Mouse (Mus musculus) intestine, embryonic 16.5 days (tissue): ENCODE data around the gene Gm34302. TPM values are rescaled to one million over a fixed set of nuclear protein-coding genes. Genes with fewer than 3 reads are reported as not detected.
A peak's percentile ranks its signal among the peaks of the same experiment; 100 is the strongest.
"Not testable (repeated sequence)": the region's sequence is repeated elsewhere in the genome, so short reads cannot be mapped to it uniquely, and the experiment has no call there.

Experiments
- ATAC-seq: fragments of 200-750 bp; cut with Nextera tagmentation; 2 replicates; pipeline ENCODE4 v1.8.0; 2017; ENCODE audit warnings: moderate TSS enrichment, moderate library complexity
- H3K27ac ChIP-seq: fragments of 300-500 bp; sonication (generic); 2 replicates; pipeline ENCODE4 v1.5.1; 2014; ENCODE audit warnings: mild to moderate bottlenecking, low read length
- H3K27me3 ChIP-seq: fragments of 300-500 bp; sonication (generic); replicated peaks from 2 replicates; pipeline ENCODE4 v1.6.1; 2014; ENCODE audit warnings: low read length, control low read depth, mixed read lengths; ENCODE audit not compliant: control insufficient read depth, insufficient read depth
- H3K36me3 ChIP-seq: fragments of 300-500 bp; sonication (generic); 2 replicates; pipeline ENCODE4 v1.6.1; 2014; ENCODE audit warnings: low read length, control low read depth; ENCODE audit not compliant: control insufficient read depth, insufficient read depth
- H3K4me1 ChIP-seq: fragments of 300-500 bp; sonication (generic); 2 replicates; pipeline ENCODE4 v1.6.1; 2014; ENCODE audit warnings: low read length, control low read depth, mixed read lengths; ENCODE audit not compliant: control insufficient read depth, insufficient read depth
- H3K4me2 ChIP-seq: fragments of 300-500 bp; sonication (generic); 2 replicates; pipeline ENCODE4 v1.6.1; 2014; ENCODE audit warnings: low read depth, low read length, control low read depth
- H3K4me3 ChIP-seq: fragments of 300-500 bp; sonication (generic); 2 replicates; pipeline ENCODE4 v1.5.1; 2014; ENCODE audit warnings: mild to moderate bottlenecking, low read length
- H3K9ac ChIP-seq: fragments of 300-500 bp; sonication (generic); 2 replicates; pipeline ENCODE4 v1.6.1; 2014; ENCODE audit warnings: low read depth, low read length
- H3K9me3 ChIP-seq: fragments of 300-500 bp; sonication (generic); 2 replicates; pipeline ENCODE4 v1.6.1; 2016; ENCODE audit warnings: low read length, control low read depth; ENCODE audit not compliant: control insufficient read depth
- WGBS: fragments of 180-500 bp; shearing (Covaris S2); extraction: QIAGEN DNeasy Blood & Tissue Kit; methylation state at CpG from one replicate; pipeline ENCODE4 v1.1.7; 2014; 5-methylcytosine and 5-hydroxymethylcytosine counted together
- polyA plus RNA-seq: library from polyadenylated mRNA; unstranded; fragments of >200 nt; fragmentation: Nextera tagmentation; extraction: Ambion mirVana; gene quantifications from 2 replicates; pipeline ENCODE4 v1.2.1, GENCODE M21; 2015

Gene Gm34302
- not detected in 2 replicates for polyA plus RNA-seq

DNA sequence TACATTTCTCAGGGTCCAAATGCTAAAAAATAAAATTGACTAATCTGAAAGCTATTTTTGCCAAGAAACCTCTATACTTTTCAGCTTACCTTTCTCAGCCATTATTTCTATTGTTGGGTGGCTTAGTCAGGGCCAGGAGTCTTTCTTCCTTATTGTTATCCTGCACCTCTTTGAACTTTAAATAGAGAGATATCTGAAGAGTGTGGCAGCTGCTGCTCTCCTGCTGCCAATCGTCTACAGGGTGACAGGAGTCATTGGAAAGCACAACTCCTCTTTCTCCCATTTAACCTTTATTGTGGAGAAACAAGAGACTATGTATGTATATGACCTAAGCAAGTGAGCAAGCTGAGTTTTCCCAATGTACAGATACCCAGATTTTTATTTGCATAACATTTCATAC lies at the start of gene Gm34302:
TSS of gene Gm34302 (minus strand) at position 154 of the 400 bp plus-strand sequence.
- H3K36me3 ChIP-seq = no peaks in the 10 kb centered on the region
- H3K27me3 ChIP-seq = no peaks in the 10 kb centered on the region
- no peaks in the 10 kb centered on the region for H3K4me1 ChIP-seq
- WGBS = 57% methylated on average over 1 of the region's 1 CpGs
- no peaks in the 10 kb centered on the region for H3K9me3 ChIP-seq
- ATAC-seq = no peak
- no peak within 1 kb of the TSS for H3K4me3 ChIP-seq
- H3K9ac ChIP-seq = no peak within 1 kb of the TSS
- no peak within 1 kb of the TSS for H3K4me2 ChIP-seq
- no peak within 1 kb of the TSS for H3K27ac ChIP-seq

DNA sequence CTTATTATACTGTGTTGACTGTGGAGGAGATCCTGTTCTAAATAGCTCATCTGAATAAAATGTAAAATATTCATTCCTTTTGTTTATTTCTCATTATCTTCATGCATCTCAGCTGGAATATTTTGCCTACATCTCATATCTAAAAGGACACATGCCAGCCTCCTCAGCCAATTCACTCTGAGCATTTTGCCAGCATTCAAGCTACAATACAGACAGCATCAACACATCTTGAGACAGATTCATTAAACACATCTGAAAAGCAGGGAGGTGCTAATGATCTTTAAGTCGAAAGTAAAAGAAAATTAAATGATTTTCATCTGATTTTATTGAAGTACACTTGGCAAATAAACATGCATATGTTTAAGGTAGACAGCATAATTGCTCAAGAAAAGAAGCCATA lies 48.2 kb upstream of the Gm34302 start:
- H3K9me3 ChIP-seq = no peaks in the 10 kb centered on the region
- no peak overlapping the region for H3K4me2 ChIP-seq
- no peaks in the 10 kb centered on the region for H3K27me3 ChIP-seq
- H3K4me1 ChIP-seq = no peaks in the 10 kb centered on the region
- WGBS = 52% methylated on average over 1 of the region's 1 CpGs
- H3K9ac ChIP-seq = no peak overlapping the region
- ATAC-seq = no peak
- H3K4me3 ChIP-seq = no peak overlapping the region
- no peak overlapping the region for H3K27ac ChIP-seq
- H3K36me3 ChIP-seq = no peaks in the 10 kb centered on the region

DNA sequence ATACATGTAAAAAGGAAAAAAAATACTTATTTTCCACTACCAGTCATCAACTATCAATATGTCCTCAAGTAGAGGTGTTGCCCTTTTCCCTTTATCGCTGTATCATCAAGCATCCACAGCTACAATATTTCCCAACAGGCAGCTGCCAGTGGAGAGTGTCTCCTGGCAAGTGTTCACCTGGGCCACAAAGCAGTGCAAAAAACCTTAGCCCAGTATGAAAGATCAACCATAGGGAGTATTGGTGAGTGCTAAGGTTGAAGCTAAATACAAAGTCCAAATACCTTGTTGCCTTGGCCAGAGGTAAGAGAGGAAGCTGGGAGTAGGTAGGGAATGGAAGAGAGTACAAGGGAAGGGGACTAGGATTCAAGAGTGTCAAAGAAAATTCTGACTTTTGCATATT lies 34.0 kb upstream of the Gm34302 start:
- WGBS = 91% methylated on average over 1 of the region's 1 CpGs
- no peak overlapping the region for H3K27ac ChIP-seq
- H3K9me3 ChIP-seq = no peaks in the 10 kb centered on the region
- H3K27me3 ChIP-seq = no peaks in the 10 kb centered on the region
- H3K4me3 ChIP-seq = no peak overlapping the region
- no peak for ATAC-seq
- H3K4me1 ChIP-seq = no peaks in the 10 kb centered on the region
- no peak overlapping the region for H3K9ac ChIP-seq
- H3K4me2 ChIP-seq = no peak overlapping the region
- no peaks in the 10 kb centered on the region for H3K36me3 ChIP-seq

DNA sequence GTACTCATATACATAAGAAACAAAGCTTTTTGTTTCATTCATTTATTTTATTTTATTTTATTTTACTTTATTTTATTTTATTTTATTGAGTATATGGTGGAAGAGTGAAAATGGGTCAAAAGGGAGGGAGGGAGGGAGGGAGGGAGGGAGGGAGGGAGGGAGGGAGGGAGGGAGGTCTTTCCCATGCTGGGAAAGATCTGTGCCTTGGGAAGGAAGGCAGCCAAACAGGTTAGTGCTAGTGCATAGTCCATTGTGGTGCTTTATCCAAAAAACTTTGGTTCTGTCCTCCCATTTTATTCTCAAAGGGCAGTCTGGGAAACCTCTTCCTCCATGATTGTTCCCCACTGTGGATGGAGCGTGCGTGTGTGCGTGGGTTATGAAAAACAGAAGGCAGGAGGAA lies 32.6 kb upstream of the Gm34302 start:
- WGBS = 90% methylated on average over 3 of the region's 3 CpGs
- not testable (repeated sequence) for H3K4me1 ChIP-seq, H3K27ac ChIP-seq, H3K9me3 ChIP-seq, H3K4me3 ChIP-seq, H3K4me2 ChIP-seq, H3K9ac ChIP-seq, H3K27me3 ChIP-seq, ATAC-seq, H3K36me3 ChIP-seq

DNA sequence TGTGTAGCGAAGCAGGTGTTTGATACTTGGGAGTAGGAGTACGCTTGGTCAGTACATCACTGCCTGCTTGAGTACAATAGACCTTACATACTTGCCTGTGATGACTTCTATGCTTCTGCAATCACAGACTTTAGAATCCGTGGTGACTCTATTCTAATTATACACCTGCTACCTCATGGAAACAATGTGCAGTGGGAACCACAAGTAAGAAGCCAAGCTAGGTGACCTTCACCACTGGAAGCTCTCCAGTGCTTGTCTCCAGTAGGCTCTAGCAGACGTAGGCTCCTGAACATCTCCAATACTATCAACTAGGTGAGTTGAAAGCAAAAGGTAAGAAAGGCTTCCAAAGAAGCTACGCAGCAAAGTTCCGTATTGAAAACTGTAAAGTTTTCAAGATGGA lies 27.6 kb upstream of the Gm34302 start:
- Histone ChIP-seq H3K36me3 (no peaks in the 10 kb centered on the region), H3K27me3 (no peaks in the 10 kb centered on the region), H3K4me3 (no peak overlapping the region), H3K27ac (no peak overlapping the region), H3K4me1 (no peaks in the 10 kb centered on the region), H3K4me2 (no peak overlapping the region), H3K9me3 (no peaks in the 10 kb centered on the region), H3K9ac (no peak overlapping the region)
- WGBS = 90% methylated on average over 6 of the region's 6 CpGs
- no peak for ATAC-seq

DNA sequence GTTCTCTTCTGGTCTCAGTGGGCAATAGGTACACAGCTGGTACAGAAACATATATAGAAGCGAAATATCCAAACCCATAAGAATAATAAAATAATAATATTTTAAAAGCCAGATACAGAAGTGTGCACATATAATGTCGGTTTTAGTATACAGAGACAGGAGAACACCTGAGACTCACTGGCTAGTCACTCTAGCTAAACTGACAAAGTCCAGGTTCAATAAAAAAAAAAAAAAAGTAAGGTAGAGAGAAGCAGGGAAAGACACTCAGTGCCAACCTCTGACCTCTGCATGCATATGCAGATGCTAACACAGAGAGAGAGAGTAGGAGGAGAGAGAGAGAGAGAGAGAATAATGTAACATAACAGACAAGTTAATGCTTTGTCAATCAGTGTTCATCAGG lies 25.8 kb upstream of the Gm34302 start:
- H3K36me3 ChIP-seq = no peaks in the 10 kb centered on the region
- H3K9ac ChIP-seq = no peak overlapping the region
- 82% methylated on average over 2 of the region's 2 CpGs for WGBS
- no peaks in the 10 kb centered on the region for H3K27me3 ChIP-seq
- no peak overlapping the region for H3K4me2 ChIP-seq
- H3K4me1 ChIP-seq = no peaks in the 10 kb centered on the region
- peak; percentile 65 for ATAC-seq
- H3K4me3 ChIP-seq = no peak overlapping the region
- H3K9me3 ChIP-seq = no peaks in the 10 kb centered on the region
- no peak overlapping the region for H3K27ac ChIP-seq

DNA sequence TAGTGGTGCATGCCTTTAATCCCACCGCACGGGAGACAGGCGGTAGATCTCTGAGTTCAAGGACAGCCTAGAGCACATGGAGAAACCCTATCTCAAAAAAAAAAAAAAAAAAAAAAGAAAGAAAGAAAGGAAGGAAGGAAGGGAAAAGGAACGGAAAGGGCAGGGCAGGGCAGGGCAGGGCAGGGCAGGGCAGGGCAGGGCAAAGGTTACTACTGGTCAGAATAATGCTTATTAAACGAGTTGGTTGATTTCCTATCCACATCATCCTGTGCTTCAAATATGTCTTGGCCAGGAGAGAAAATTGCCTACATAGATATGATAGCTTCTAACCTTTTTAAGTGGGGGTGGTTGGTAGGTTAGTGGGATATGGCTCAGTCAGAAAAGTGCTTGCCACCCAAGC lies 25.2 kb upstream of the Gm34302 start:
- peak; percentile 48; the same call in 1 of the 2 replicates for ATAC-seq
- Histone ChIP-seq H3K36me3 (no peaks in the 10 kb centered on the region), H3K4me1 (no peaks in the 10 kb centered on the region)

DNA sequence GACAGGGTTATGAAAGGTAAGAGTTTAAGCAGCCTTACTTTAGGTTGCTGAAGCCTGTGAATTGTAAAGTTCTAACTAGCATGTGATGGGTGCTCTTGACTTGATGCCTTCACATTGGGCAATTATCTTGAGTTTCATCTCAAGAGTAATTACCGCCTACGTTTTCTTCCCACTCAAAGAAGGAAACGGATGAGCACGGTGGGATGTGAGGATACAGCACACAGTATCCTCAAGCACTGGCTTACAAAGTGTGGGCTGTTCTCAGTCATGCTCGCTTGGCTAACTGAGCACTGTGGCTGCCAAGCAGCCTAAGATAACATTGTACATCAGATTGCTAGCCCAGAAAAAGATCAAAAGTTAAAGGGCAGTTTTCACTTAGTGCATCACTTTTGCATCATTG lies 20.8 kb upstream of the Gm34302 start:
- no peak overlapping the region for H3K27ac ChIP-seq
- no peaks in the 10 kb centered on the region for H3K9me3 ChIP-seq
- no peak overlapping the region for H3K4me3 ChIP-seq
- H3K4me1 ChIP-seq = no peaks in the 10 kb centered on the region
- no peak overlapping the region for H3K4me2 ChIP-seq
- H3K27me3 ChIP-seq = no peaks in the 10 kb centered on the region
- 88% methylated on average over 5 of the region's 5 CpGs for WGBS
- ATAC-seq = no peak
- H3K36me3 ChIP-seq = no peaks in the 10 kb centered on the region
- H3K9ac ChIP-seq = no peak overlapping the region

More for the DNA sequence above, 25.2 kb upstream of the Gm34302 start:
- Histone ChIP-seq H3K4me3 (no peak overlapping the region), H3K9me3 (no peaks in the 10 kb centered on the region), H3K4me2 (no peak overlapping the region), H3K27me3 (no peaks in the 10 kb centered on the region), H3K9ac (no peak overlapping the region), H3K27ac (no peak overlapping the region)
- 69% methylated on average over 5 of the region's 5 CpGs for WGBS

DNA sequence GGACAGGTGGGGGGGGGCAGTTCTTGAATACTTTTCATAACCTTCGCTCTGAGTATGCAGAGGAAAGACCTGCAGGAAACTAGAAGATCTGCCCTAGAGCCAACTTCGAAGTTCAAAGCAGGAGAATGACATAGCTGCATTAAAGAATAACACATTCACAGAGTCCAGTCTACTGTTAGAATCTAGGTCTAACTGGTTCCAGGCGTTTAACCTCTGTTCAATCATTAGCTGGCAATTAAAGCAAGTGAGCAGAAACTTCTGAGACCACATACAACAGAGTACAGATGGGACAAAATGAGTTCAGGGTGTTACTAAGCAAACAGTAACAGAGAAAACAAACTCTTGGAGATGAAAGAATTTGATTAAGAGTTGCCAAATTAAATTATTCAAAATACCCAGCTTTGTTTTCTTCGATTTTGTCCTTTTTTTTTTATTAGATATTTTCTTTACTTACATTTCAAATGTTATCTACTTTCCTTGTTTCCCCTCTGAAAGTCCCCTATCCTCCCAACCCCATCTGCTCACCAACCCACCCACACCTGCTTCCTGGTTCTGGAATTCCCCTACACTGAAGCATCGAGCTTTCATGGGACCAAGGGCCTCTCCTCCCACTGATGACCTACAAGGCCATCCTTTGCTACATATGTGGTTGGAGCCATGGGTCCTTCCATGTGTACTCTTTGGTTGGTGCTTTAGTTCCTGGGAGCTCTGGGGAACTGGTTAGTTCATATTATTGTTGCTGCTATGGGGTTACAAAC lies 11.1 kb upstream of the Gm34302 start:
- H3K4me1 ChIP-seq = no peaks in the 10 kb centered on the region
- H3K4me2 ChIP-seq = no peak overlapping the region
- no peak for ATAC-seq
- no peaks in the 10 kb centered on the region for H3K27me3 ChIP-seq
- H3K9ac ChIP-seq = no peak overlapping the region
- H3K36me3 ChIP-seq = no peaks in the 10 kb centered on the region
- no peaks in the 10 kb centered on the region for H3K9me3 ChIP-seq
- no peak overlapping the region for H3K4me3 ChIP-seq
- WGBS = 63% methylated on average over 5 of the region's 5 CpGs
- no peak overlapping the region for H3K27ac ChIP-seq

DNA sequence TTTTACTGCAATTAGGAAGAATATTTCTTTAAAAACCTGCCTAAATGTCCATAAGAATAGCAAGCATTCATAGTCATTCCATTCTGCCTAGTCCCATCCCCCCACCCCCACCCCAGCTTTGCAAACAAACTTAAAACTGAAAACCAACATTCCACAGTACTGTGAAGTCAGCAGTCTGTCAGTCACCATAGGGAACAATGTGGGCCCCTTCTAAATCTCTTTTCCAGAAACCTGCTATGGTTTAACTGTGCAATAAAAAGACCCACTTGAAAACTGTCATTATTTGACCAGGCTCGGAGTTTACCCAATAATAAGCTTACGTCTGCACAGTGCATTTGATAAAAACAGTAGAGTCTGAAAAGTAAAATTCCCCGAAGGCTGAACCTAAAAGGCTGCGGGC lies 9.9 kb upstream of the Gm34302 start:
- no peaks in the 10 kb centered on the region for H3K4me1 ChIP-seq
- H3K4me3 ChIP-seq = no peak overlapping the region
- no peak for ATAC-seq
- H3K4me2 ChIP-seq = no peak overlapping the region
- no peaks in the 10 kb centered on the region for H3K9me3 ChIP-seq
- no peak overlapping the region for H3K9ac ChIP-seq
- no peaks in the 10 kb centered on the region for H3K36me3 ChIP-seq
- 59% methylated on average over 4 of the region's 4 CpGs for WGBS
- H3K27me3 ChIP-seq = no peaks in the 10 kb centered on the region
- no peak overlapping the region for H3K27ac ChIP-seq
